Mouse (Mus musculus) ES-E14 (cell line): ENCODE measurements around the gene Mettl17.

Experiments used
- CHD2 ChIP-seq: IDR thresholded peaks from 2 replicates; pipeline ENCODE4 v1.6.1; 2014; ENCODE audit warnings: mild to moderate bottlenecking, low read depth, low read length, inconsistent platforms
- HCFC1 ChIP-seq: IDR thresholded peaks from 2 replicates; pipeline ENCODE4 v1.6.1; 2012; ENCODE audit warnings: low read length, inconsistent platforms, borderline replicate concordance; ENCODE audit not compliant: insufficient read depth
- ZNF384 ChIP-seq: IDR thresholded peaks from 2 replicates; pipeline ENCODE4 v1.6.1; 2012; ENCODE audit warnings: low read depth, low read length, inconsistent platforms

- TF ChIP-seq HCFC1 (no peak), CHD2 (no peak), ZNF384 (no peak)
Observed at GRCm38 (mm10) chr14:51896539-51897170, 12.0 kb downstream of the Mettl17 start.
